Mouse (Mus musculus) v-Abl transformed pro-B cells (cell line): Measurements from ENCODE around the gene Fen1.

Source experiments
- in situ Hi-C, 2 experiments: fragments of 400-800 bp; cut with MboI; formaldehyde crosslinking; loops; one replicate each; pipeline ENCODE4 v1.15.1; 2025; ENCODE audit not compliant: unreplicated experiment in 2 of 2

The Fen1 gene

GRCm38 (mm10) chr19:10219593-10219992 lies 15.6 kb upstream of the Fen1 start:
- in situ Hi-C loops = loop anchor here in 1 of 2 experiments (25.0 kb wide), 1 partner anchor 1507 kb away; the partner anchor contains the start of gene Slc3a2

GRCm38 (mm10) chr19:10219108-10219507 lies 15.1 kb upstream of the Fen1 start:
- in situ Hi-C loops = loop anchor here in 1 of 2 experiments (25.0 kb wide), 1 partner anchor 1507 kb away; the partner anchor contains the start of gene Slc3a2

GRCm38 (mm10) chr19:10216101-10216500 lies 12.1 kb upstream of the Fen1 start:
- in situ Hi-C loops = loop anchor here in 1 of 2 experiments (25.0 kb wide), 1 partner anchor 1504 kb away; the partner anchor contains the start of gene Slc3a2

DNA sequence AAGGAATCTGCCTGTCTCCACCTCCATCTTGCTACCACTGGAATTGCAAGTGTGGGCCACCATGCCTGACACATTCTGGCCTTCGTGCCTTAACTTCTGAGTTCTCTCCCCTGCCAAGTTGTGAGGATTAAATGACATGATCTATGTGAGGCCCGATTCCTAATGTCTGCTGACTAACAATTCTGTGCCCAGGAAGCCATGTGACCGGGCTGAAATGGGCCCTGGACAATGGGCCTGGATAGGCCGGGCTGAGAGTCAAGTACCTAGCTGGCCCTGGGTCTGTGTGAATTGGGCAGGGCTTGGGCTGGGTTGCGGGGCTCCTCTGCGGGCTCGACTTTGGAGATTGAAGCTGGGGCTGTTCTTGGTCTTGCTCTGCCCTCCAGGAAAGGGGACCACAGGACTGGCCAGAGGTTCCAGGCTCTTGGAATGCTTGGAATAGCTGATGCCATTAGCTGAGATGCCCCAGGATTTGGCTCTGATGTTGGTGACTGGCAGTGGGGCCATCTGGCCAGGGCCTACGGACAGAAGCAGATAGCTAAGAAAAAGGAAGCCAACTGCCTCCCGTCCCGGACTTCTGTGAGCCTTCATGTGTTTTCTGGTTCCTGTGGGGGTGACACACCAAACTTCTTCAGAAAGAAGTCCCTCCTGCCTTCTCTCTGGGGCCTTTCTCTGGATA lies 10.0 kb upstream of the Fen1 start:
- in situ Hi-C loops = loop anchor here in 1 of 2 experiments (25.0 kb wide), 1 partner anchor 1502 kb away; the partner anchor contains the start of gene Slc3a2

DNA sequence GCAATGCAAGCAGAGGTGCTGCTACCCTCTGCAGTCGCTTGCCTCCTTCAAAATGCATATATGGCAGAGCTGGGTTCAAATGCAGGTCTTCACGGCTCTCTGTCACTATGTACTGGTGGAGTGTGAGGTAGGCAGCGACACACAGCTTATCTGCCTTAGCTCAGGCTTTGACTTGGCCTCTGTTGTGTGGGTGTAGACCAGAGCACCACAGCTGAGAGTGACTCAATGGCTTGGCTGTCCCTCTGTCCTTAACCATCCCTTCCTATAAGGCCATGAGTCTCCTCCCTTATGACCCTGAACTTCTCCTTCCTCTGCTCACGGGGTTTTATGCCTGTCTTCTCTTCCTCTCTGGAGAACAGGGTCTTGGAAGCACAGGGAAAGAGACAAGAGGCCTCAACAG lies 6.9 kb upstream of the Fen1 start:
- in situ Hi-C loops = loop anchor here in 1 of 2 experiments (25.0 kb wide), 1 partner anchor 1499 kb away; the partner anchor contains the start of gene Slc3a2

- in situ Hi-C loops = loop anchor here in 1 of 2 experiments (25.0 kb wide), 1 partner anchor 1497 kb away; the partner anchor contains the start of gene Slc3a2
Observed at GRCm38 (mm10) chr19:10208851-10209250, 4.9 kb upstream of the Fen1 start.

- in situ Hi-C loops = loop anchor here in 1 of 2 experiments (25.0 kb wide), 1 partner anchor 1493 kb away; the partner anchor contains the start of gene Slc3a2
Observed at GRCm38 (mm10) chr19:10205051-10205450, 1.1 kb upstream of the Fen1 start.

- in situ Hi-C loops = loop anchor here (5.0 to 25.0 kb wide), 4 partner anchors 202 to 1492 kb away; partner anchors contain the start of genes Best1 (in 1 of the 2), Incenp (in 1 of the 2), Rab3il1 (in 1 of the 2) and Slc3a2 (in 1 of the 2)
Observed at GRCm38 (mm10) chr19:10204616-10205001, 640 bp upstream of the Fen1 start.

DNA sequence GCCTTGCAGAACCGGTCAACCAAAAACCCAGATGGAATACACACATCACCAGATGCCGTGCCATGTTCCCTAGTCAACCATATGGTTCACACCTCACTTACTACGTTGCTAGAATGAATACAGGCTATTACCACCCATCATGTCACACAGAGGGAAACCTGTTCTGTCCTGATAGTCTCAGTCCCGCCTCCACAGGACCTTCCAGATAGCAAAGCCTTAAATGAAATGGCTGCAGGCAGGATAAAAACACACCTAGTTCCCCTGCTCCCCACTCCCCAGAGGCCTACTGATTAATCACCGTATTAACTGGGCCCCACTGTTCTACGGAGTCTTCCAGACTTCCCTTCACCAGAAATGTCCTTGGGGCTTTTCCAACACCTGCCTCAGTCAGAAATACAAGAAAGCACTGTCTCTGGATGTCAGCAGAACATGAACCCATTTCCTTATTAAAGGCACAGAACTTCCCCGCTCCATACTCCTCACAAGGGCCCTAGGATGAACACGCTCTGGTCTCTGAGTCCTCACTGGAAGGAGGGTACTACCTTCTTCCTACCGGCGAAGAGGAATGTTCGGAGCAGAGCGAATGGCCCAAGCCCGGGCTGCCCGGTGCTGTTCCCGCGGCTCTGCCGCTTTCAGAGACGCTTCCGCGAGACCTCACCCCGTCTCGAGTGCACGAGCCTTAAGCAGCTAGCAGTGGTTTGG lies 672 bp downstream of the Fen1 start:
- in situ Hi-C loops = loop anchor here (5.0 to 25.0 kb wide), 4 partner anchors 201 to 1491 kb away; partner anchors contain the start of genes Best1 (in 1 of the 2), Incenp (in 1 of the 2), Rab3il1 (in 1 of the 2) and Slc3a2 (in 1 of the 2)

DNA sequence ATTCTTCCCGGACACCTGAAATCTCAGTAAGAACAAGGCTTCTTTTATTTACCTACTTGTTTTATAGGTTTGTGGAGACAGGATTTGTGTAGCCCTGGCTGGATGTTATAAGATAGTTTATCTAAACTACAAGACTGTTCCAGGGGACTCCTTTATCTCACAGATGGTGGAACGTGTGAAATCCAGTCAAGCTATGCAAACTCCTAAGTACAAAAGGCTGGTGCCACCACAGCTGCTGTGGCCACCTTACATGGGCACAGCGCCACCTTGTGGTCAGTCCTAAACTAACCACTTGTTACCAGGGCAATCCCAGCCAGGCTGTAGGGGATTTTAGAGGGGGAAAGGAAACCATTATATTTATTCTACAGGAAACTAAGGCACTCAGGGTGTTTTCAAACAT lies 5.2 kb downstream of the Fen1 start:
- in situ Hi-C loops = loop anchor here (5.0 to 25.0 kb wide), 4 partner anchors 161 to 1361 kb away; partner anchors contain the start of genes AC129217.1 (in 1 of the 2), Asrgl1 (in 1 of the 2), Best1 (in 1 of the 2) and Bscl2 (in 1 of the 2)

DNA sequence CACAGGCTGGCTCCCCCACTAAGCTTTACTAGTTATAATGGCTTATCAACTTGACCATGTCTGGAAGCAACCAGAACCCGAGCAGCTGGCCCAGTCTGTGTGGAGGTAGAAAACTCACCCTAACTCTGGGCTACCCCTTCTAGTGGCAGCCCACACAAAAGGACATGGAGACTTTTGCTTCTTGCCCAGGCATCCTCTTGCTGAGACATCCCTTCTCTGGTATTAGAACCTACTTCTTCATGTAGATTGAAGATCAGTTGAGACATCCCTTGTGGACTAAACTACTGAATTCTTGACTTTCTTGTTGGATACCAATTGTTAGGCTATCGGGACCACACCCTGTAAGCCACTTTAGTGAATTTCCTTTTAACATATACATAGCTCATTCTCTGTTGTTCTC lies 5.7 kb downstream of the Fen1 start:
- in situ Hi-C loops = loop anchor here (5.0 to 25.0 kb wide), 4 partner anchors 161 to 1361 kb away; partner anchors contain the start of genes AC129217.1 (in 1 of the 2), Asrgl1 (in 1 of the 2), Best1 (in 1 of the 2) and Bscl2 (in 1 of the 2)

DNA sequence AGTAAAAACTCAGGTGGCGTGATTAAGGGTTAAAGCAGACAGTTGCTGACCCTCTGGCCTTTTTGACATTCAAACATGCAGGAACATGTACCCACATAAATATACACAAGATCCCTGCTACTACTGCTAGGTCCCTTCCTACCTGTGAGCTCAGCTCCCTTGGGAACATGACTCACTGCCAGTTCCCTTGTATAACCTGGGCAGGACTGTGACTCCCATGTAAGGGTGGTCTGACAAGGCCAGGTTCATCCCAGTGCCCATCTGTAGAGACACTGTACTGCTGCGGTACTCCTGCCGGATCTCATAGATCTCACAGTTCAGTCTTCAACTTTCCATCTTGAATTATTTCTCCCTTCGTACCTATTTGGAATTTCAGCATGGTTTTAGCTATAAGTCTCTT lies 6.8 kb downstream of the Fen1 start:
- in situ Hi-C loops = loop anchor here (5.0 to 25.0 kb wide), 4 partner anchors 160 to 1360 kb away; partner anchors contain the start of genes AC129217.1 (in 1 of the 2), Asrgl1 (in 1 of the 2), Best1 (in 1 of the 2) and Bscl2 (in 1 of the 2)

- in situ Hi-C loops = loop anchor here (5.0 to 25.0 kb wide), 4 partner anchors 158 to 1358 kb away; partner anchors contain the start of genes AC129217.1 (in 1 of the 2), Asrgl1 (in 1 of the 2), Best1 (in 1 of the 2) and Bscl2 (in 1 of the 2)
Observed at GRCm38 (mm10) chr19:10195252-10195651, 8.7 kb downstream of the Fen1 start.

DNA sequence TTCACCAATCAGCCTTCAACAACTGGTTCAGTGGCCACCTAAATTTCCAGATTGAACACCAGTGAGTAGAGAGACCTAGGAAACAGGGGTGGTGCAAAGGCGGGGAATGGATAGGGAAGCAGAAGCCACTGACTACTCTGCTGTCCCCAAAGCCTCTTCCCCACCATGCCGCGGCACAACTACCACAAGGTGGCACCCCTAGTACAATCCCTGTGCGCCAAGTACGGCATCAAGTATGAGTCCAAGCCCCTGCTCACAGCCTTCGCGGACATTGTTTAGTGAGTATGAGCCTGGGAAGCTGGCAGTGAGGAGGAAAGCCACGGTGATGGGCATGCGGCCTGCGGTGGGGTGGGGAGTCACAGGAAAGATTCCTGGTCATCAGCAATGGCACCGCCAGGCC lies 9.6 kb downstream of the Fen1 start:
- in situ Hi-C loops = loop anchor here in 1 of 2 experiments (25.0 kb wide), 2 partner anchors 1057 to 1357 kb away; partner anchors contain the start of genes AC129217.1, Asrgl1, Bscl2 and Gng3

DNA sequence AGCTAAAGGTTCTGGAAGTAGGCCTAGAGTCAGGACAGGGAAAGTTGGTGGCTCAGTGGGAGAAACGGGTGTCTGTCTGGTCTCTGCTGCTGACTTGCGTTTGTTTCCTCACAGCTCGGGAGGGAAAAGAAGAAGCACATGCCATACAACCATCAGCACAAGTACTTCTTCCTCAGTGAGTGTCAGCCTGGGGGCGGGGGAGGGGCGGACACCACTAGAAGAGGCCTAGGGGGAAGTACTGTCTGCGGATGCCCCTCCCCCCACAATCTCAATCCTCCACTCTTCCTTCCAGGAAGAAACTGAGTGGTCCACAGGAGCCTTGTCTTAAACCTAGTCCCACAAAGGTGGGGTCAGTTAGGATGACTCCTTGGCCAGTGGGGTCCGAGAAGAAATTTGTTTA lies 12.6 kb downstream of the Fen1 start:
- in situ Hi-C loops = loop anchor here in 1 of 2 experiments (25.0 kb wide), 2 partner anchors 1054 to 1354 kb away; partner anchors contain the start of genes AC129217.1, Asrgl1, Bscl2 and Gng3

GRCm38 (mm10) chr19:10190796-10191195 lies 13.2 kb downstream of the Fen1 start:
- in situ Hi-C loops = loop anchor here in 1 of 2 experiments (25.0 kb wide), 2 partner anchors 1053 to 1353 kb away; partner anchors contain the start of genes AC129217.1, Asrgl1, Bscl2 and Gng3

DNA sequence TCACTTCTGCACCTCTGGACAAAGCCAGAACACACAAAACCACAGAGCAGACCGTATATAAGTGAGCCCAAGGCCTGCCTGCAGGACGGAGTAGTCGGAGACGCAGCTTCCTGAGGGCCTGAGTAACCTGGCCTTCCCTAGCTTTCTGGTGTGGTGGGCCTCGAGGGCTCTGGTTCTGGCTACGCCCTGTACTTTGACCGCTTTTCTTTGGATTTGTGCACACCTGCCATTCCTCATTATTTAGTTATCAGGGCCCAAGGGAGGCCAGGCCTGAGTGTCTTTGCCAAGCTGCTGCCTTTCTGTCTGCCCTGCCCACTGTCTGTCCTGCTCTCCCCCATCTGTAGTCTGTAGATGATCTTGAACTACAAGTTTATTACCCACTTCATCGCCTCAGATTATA lies 14.0 kb downstream of the Fen1 start:
- in situ Hi-C loops = loop anchor here in 1 of 2 experiments (10.0 to 25.0 kb wide), 3 partner anchors 155 to 1353 kb away; partner anchors contain the start of genes AC129217.1, Asrgl1, Bscl2 and Gng3

DNA sequence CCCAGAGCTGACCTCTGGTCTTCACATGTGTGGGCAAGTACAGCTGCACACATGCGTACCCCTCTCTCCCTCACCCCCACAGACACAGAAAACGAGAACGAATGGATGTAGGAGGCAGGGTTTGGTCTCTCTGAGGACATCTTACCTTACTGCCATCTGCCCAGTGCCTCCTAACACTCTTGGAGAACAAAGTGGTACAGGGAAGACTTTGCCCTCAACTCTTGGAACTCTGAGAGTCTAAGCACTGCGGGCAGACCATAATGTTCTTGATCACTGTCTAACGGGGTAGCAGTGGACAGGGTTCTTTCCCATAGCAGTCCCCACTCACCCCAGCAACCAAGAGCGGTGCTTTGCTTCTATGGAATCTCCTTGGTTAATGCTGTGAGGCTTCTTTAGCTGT lies 14.9 kb downstream of the Fen1 start:
- in situ Hi-C loops = loop anchor here in 1 of 2 experiments (10.0 to 25.0 kb wide), 3 partner anchors 154 to 1352 kb away; partner anchors contain the start of genes AC129217.1, Asrgl1, Bscl2 and Gng3

GRCm38 (mm10) chr19:10188281-10188811 lies 15.6 kb downstream of the Fen1 start:
- in situ Hi-C loops = loop anchor here in 1 of 2 experiments (10.0 to 25.0 kb wide), 3 partner anchors 154 to 1351 kb away; partner anchors contain the start of genes AC129217.1, Asrgl1, Bscl2 and Gng3
